ENCODE assay signal across 8 mouse cellular contexts in the genomic region with DNA sequence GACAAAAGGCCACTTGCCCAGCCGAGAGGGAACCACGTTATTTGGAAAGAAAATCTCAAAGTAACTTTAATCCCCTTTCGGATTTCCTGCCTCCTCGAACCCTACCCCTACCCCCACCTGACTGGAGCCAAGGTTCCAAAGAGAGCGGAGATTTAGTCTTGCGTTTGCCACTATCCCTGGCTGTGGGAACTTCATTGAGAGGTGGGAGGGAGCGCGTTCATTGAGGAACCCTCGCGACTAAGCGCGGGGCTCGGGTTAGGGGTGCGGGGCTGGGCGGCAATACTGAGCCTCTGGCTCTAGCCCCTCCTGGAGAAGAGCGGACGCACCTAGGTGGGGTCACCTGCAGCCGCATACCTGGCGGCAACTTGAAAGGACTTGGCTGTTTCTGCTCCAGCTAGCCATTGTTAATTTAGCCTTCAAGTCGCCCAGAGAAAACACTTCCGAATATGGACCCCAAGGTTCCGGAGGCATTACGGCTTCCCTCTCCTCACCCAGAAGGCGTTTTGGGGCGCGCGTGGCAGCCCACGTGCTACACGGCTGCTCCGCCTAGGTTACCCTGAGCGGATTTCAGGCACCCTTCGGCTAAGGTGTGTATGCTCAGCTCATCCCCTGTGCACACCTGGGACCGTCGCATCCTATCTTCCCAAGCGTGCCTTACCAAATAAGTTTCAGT. TPM values are rescaled to one million over a fixed set of nuclear protein-coding genes. Genes with fewer than 3 reads are reported as not detected.
DNase-seq lines count a peak whose midpoint lies in the region; ATAC-seq and TF ChIP-seq lines count a peak whose summit lies in the region.

No protein-coding gene starts in this region.

- under 1% methylated on average over 35 of the region's 35 CpGs for WGBS in forebrain, embryonic 11.5 days
- WGBS in hindbrain, postnatal 0 days: under 1% methylated on average over 35 of the region's 35 CpGs
- WGBS in lung, embryonic 14.5 days: under 1% methylated on average over 35 of the region's 35 CpGs
- WGBS in stomach, embryonic 15.5 days: 1% methylated on average over 35 of the region's 35 CpGs

- H3K4me1 ChIP-seq in forebrain, embryonic 11.5 days (replicated peaks; ENCODE audit: control insufficient read depth, insufficient read depth, low read length): peaks cover 14% of the 10 kb centered on the region
- H3K4me1 ChIP-seq in hindbrain, postnatal 0 days (ENCODE audit: insufficient read depth, low read length): peaks cover 30% of the 10 kb centered on the region
- H3K4me1 ChIP-seq in lung, embryonic 14.5 days (ENCODE audit: insufficient read depth): peaks cover 7% of the 10 kb centered on the region
- H3K4me1 ChIP-seq in stomach, embryonic 15.5 days: peaks cover 33% of the 10 kb centered on the region

- peaks cover 1% of the 10 kb centered on the region; the same call in 1 of the 2 replicates for H3K36me3 ChIP-seq in forebrain, embryonic 11.5 days (ENCODE audit: control insufficient read depth, insufficient read depth, low read length)
- no peaks in the 10 kb centered on the region for H3K36me3 ChIP-seq in hindbrain, postnatal 0 days (ENCODE audit: insufficient read depth, low read length)
- peaks cover 7% of the 10 kb centered on the region; the same call in 1 of the 2 replicates for H3K36me3 ChIP-seq in lung, embryonic 14.5 days (ENCODE audit: insufficient read depth)
- H3K36me3 ChIP-seq in stomach, embryonic 15.5 days: no peaks in the 10 kb centered on the region

- H3K4me2 ChIP-seq in forebrain, embryonic 11.5 days (ENCODE audit: low read depth, low read length, severe bottlenecking): peak overlapping the region; percentile 61
- peak overlapping the region; percentile 72 for H3K4me2 ChIP-seq in hindbrain, postnatal 0 days (ENCODE audit: low read depth, low read length)
- H3K4me2 ChIP-seq in lung, embryonic 14.5 days: peak overlapping the region; percentile 97
- H3K4me2 ChIP-seq in stomach, embryonic 15.5 days: peak overlapping the region; percentile 98

- no peaks in the 10 kb centered on the region for H3K27me3 ChIP-seq in forebrain, embryonic 11.5 days (ENCODE audit: control insufficient read depth, insufficient read depth, low read length)
- H3K27me3 ChIP-seq in hindbrain, postnatal 0 days (ENCODE audit: insufficient read depth, low read length): peaks cover 26% of the 10 kb centered on the region; the same call in 1 of the 2 replicates
- H3K27me3 ChIP-seq in lung, embryonic 14.5 days (ENCODE audit: insufficient read depth, low read length): peaks cover 11% of the 10 kb centered on the region; the same call in 1 of the 2 replicates
- H3K27me3 ChIP-seq in stomach, embryonic 15.5 days (replicated peaks): peaks cover 13% of the 10 kb centered on the region; the same call in 1 of the 2 replicates

- peak overlapping the region; percentile 64 for H3K9ac ChIP-seq in forebrain, embryonic 11.5 days (ENCODE audit: low read length)
- H3K9ac ChIP-seq in hindbrain, postnatal 0 days (replicated peaks; ENCODE audit: low read length): no peak overlapping the region; the same call in 1 of the 2 replicates
- H3K9ac ChIP-seq in lung, embryonic 14.5 days: peak overlapping the region; percentile 58
- 0 out of 2 replicates have a peak overlapping the region, but pooled peaks have one; percentile 0 for H3K9ac ChIP-seq in stomach, embryonic 15.5 days

- ATAC-seq in forebrain, embryonic 11.5 days (replicated peaks; ENCODE audit: low FRiP score): peak; percentile 13
- ATAC-seq in hindbrain, postnatal 0 days: no peak
- peak; percentile 6; the same call in 1 of the 2 replicates for ATAC-seq in lung, embryonic 14.5 days (ENCODE audit: insufficient read depth)
- ATAC-seq in stomach, embryonic 15.5 days (ENCODE audit: insufficient read depth, low FRiP score, low read depth): no peak
- ATAC-seq in megakaryocyte-erythroid progenitor cell, adult 5-6 weeks (replicated peaks; ENCODE audit: low FRiP score, low TSS enrichment, poor library complexity, severe bottlenecking): no peak

- H3K9me3 ChIP-seq in forebrain, embryonic 11.5 days (ENCODE audit: control insufficient read depth, low read length): no peaks in the 10 kb centered on the region
- no peaks in the 10 kb centered on the region for H3K9me3 ChIP-seq in hindbrain, postnatal 0 days (ENCODE audit: low read length)
- H3K9me3 ChIP-seq in lung, embryonic 14.5 days (ENCODE audit: low read depth, low read length): no peaks in the 10 kb centered on the region
- H3K9me3 ChIP-seq in stomach, embryonic 15.5 days: no peaks in the 10 kb centered on the region

- peak overlapping the region; percentile 80 for H3K4me3 ChIP-seq in forebrain, embryonic 11.5 days (ENCODE audit: low read depth, low read length)
- H3K4me3 ChIP-seq in hindbrain, postnatal 0 days (ENCODE audit: low read length): peak overlapping the region; percentile 40
- H3K4me3 ChIP-seq in lung, embryonic 14.5 days (ENCODE audit: low read depth, low read length): peak overlapping the region; percentile 71
- peak overlapping the region; percentile 54 for H3K4me3 ChIP-seq in stomach, embryonic 15.5 days (replicated peaks)

- TF ChIP-seq CTCF in hindbrain, postnatal 0 days (IDR thresholded peaks at IDR 0.05; ENCODE audit: low read depth): no peak
- TF ChIP-seq CTCF in lung, embryonic 14.5 days (IDR thresholded peaks at IDR 0.05; ENCODE audit: low read depth): 0 out of 2 replicates have a peak, but pooled peaks have one; percentile 13

- DNase-seq in thymus, postnatal 0 days (ENCODE audit: low spot score): peak; percentile 9
- DNase-seq in thymus, adult 18-20 months: no peak
- DNase-seq in forebrain, embryonic 11.5 days (ENCODE audit: low spot score): peak; percentile 79
- DNase-seq in hindbrain, postnatal 0 days (ENCODE audit: low spot score): peak; percentile 32
- peak; percentile 73 for DNase-seq in lung, embryonic 14.5 days
- DNase-seq in layer of hippocampus, adult 9-10 months (ENCODE audit: low spot score): no peak

- peak overlapping the region; percentile 98 for H3K27ac ChIP-seq in forebrain, embryonic 11.5 days (ENCODE audit: low read depth, low read length)
- peak overlapping the region; percentile 45; the same call in 1 of the 2 replicates for H3K27ac ChIP-seq in hindbrain, postnatal 0 days
- H3K27ac ChIP-seq in lung, embryonic 14.5 days (ENCODE audit: low read depth): peak overlapping the region; percentile 99
- peak overlapping the region; percentile 88 for H3K27ac ChIP-seq in stomach, embryonic 15.5 days

RNA-seq across cellular contexts. Expression of a gene that starts 2.5 kb away (rescaled TPM):
- 7.4 and 10.0 TPM in 2 replicates for polyA plus RNA-seq in thymus, postnatal 0 days (2015; fragmentation: Nextera tagmentation; extraction: Ambion mirVana)
- polyA plus RNA-seq in forebrain, embryonic 11.5 days (2014; fragmentation: Nextera tagmentation; extraction: Ambion mirVana): 238 and 268 TPM in 2 replicates
- total RNA-seq in hindbrain, postnatal 0 days (2014; rRNA removed): 49.7 and 67.8 TPM in 2 replicates
- polyA plus RNA-seq in hindbrain, postnatal 0 days (2015; fragmentation: Nextera tagmentation; extraction: Ambion mirVana): 37.6 and 42.8 TPM in 2 replicates
- 148 and 154 TPM in 2 replicates for polyA plus RNA-seq in lung, embryonic 14.5 days (2014; fragmentation: Nextera tagmentation; extraction: Ambion mirVana)
- polyA plus RNA-seq in stomach, embryonic 15.5 days (2015; fragmentation: Nextera tagmentation; extraction: Ambion mirVana): 62.3 and 76.9 TPM in 2 replicates
- 3.8 and 5.3 TPM in 2 replicates for total RNA-seq in megakaryocyte-erythroid progenitor cell, adult 5-6 weeks (2014; fragmentation: Nextera tagmentation)
- 5.9 and 6.7 TPM in 2 replicates for total RNA-seq in megakaryocyte-erythroid progenitor cell, adult 5-6 weeks (2017)

RNA-seq across cellular contexts. Expression of a gene that starts 27.3 kb away (rescaled TPM):
- polyA plus RNA-seq in thymus, postnatal 0 days (2015; fragmentation: Nextera tagmentation; extraction: Ambion mirVana): 25.4 and 26.4 TPM in 2 replicates
- polyA plus RNA-seq in forebrain, embryonic 11.5 days (2014; fragmentation: Nextera tagmentation; extraction: Ambion mirVana): 29.2 and 31.1 TPM in 2 replicates
- total RNA-seq in hindbrain, postnatal 0 days (2014; rRNA removed): 22.6 and 25.9 TPM in 2 replicates
- 19.3 and 22.4 TPM in 2 replicates for polyA plus RNA-seq in hindbrain, postnatal 0 days (2015; fragmentation: Nextera tagmentation; extraction: Ambion mirVana)
- polyA plus RNA-seq in lung, embryonic 14.5 days (2014; fragmentation: Nextera tagmentation; extraction: Ambion mirVana): 22.1 and 22.3 TPM in 2 replicates
- polyA plus RNA-seq in stomach, embryonic 15.5 days (2015; fragmentation: Nextera tagmentation; extraction: Ambion mirVana): 24.2 and 24.6 TPM in 2 replicates
- total RNA-seq in megakaryocyte-erythroid progenitor cell, adult 5-6 weeks (2014; fragmentation: Nextera tagmentation): 21.0 and 40.2 TPM in 2 replicates
- 27.1 and 30.4 TPM in 2 replicates for total RNA-seq in megakaryocyte-erythroid progenitor cell, adult 5-6 weeks (2017)

RNA-seq across cellular contexts. Expression of a gene that starts 45.9 kb away (rescaled TPM):
- 0.36 and 0.56 TPM in 2 replicates for polyA plus RNA-seq in thymus, postnatal 0 days (2015; fragmentation: Nextera tagmentation; extraction: Ambion mirVana)
- polyA plus RNA-seq in forebrain, embryonic 11.5 days (2014; fragmentation: Nextera tagmentation; extraction: Ambion mirVana): 92.1 and 92.3 TPM in 2 replicates
- 9.9 and 11.3 TPM in 2 replicates for total RNA-seq in hindbrain, postnatal 0 days (2014; rRNA removed)
- polyA plus RNA-seq in hindbrain, postnatal 0 days (2015; fragmentation: Nextera tagmentation; extraction: Ambion mirVana): 9.1 and 9.4 TPM in 2 replicates
- polyA plus RNA-seq in lung, embryonic 14.5 days (2014; fragmentation: Nextera tagmentation; extraction: Ambion mirVana): not detected in 2 replicates
- polyA plus RNA-seq in stomach, embryonic 15.5 days (2015; fragmentation: Nextera tagmentation; extraction: Ambion mirVana): 0.09 and 0.21 TPM in 2 replicates
- total RNA-seq in megakaryocyte-erythroid progenitor cell, adult 5-6 weeks (2014; fragmentation: Nextera tagmentation): not detected in 2 replicates
- total RNA-seq in megakaryocyte-erythroid progenitor cell, adult 5-6 weeks (2017): 0.52 and 0.88 TPM in 2 replicates

Comparison
In these comparisons a context has a peak if more than half of its experiments do, and no peak if none do; other contexts are left out.
1. DNase-seq: peak in thymus, postnatal 0 days (single experiment), forebrain, embryonic 11.5 days (single experiment), hindbrain, postnatal 0 days (single experiment) and lung, embryonic 14.5 days (single experiment); none in thymus, adult 18-20 months (0 of 2) and layer of hippocampus, adult 9-10 months (single experiment).
2. ATAC-seq: peak in forebrain, embryonic 11.5 days (single experiment) and lung, embryonic 14.5 days (single experiment); none in hindbrain, postnatal 0 days (single experiment), stomach, embryonic 15.5 days (single experiment) and megakaryocyte-erythroid progenitor cell, adult 5-6 weeks (single experiment).
3. H3K27ac ChIP-seq: peak in every context shown above with its lines; median percentile 99 in lung, embryonic 14.5 days; 98 in forebrain, embryonic 11.5 days; 88 in stomach, embryonic 15.5 days; 45 in hindbrain, postnatal 0 days.
4. Peak in every context shown above with its lines, with median percentiles within 50 percentile points of each other: H3K4me2 ChIP-seq and H3K4me3 ChIP-seq.